Mouse (Mus musculus): ENCODE results near the gene Tns3.

DNA sequence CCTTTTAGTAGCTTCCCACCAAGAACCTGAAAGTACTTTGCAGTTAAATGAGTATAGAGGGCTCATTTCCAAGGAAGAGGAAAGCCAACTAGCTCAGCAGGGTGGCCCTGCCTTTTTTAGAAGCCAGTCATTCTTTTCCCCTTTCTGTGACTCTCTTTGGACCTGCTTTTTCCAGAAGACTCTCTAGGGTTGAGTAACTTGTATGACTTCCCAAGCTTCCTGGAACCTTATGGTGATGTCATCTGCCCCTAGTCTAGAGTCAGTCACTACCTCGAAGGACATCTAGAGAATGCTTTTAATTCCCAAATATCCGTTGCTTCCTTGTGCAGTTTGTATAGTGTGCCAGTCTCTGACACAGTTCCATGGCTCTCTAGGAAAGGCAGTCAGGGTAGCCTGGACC lies 4.8 kb upstream of the Tns3 start:
- TF ChIP-seq EP300 (IDR thresholded peaks at IDR 0.05; ENCODE audit: low read depth) (no peak), CTCF (IDR thresholded peaks at IDR 0.05; ENCODE audit: low read depth) (no peak)

All from liver, postnatal 0 days (tissue).